Mouse (Mus musculus): ENCODE data around the gene Slc36a3. TPM values are rescaled to one million over a fixed set of nuclear protein-coding genes. Genes with fewer than 3 reads are reported as not detected.
A peak's percentile ranks its signal among the peaks of the same experiment; 100 is the strongest.

Slc36a3 gene
- polyA plus RNA-seq, 1 experiment = not detected

- Histone ChIP-seq H3K4me3 (ENCODE audit: low read depth, low read length) (no peak overlapping the region), H3K27me3 (ENCODE audit: control insufficient read depth, insufficient read depth, low read length, poor library complexity, severe bottlenecking) (no peaks in the 10 kb centered on the region), H3K36me3 (ENCODE audit: control insufficient read depth, insufficient read depth, low read length, poor library complexity, severe bottlenecking) (no peaks in the 10 kb centered on the region), H3K4me1 (ENCODE audit: control insufficient read depth, insufficient read depth, low read length) (peaks cover 2% of the 10 kb centered on the region), H3K9ac (ENCODE audit: low read depth, poor library complexity, severe bottlenecking) (no peak overlapping the region), H3K9me3 (replicated peaks; ENCODE audit: control insufficient read depth, insufficient read depth, low read length, poor library complexity, severe bottlenecking) (no peaks in the 10 kb centered on the region), H3K27ac (ENCODE audit: insufficient read depth, low read length) (no peak overlapping the region)
- TF ChIP-seq EP300 (IDR thresholded peaks at IDR 0.05; ENCODE audit: insufficient read depth, low read depth, low read length) (no peak), POLR2A (IDR thresholded peaks at IDR 0.05; ENCODE audit: insufficient read depth, low read length) (no peak), CTCF (IDR thresholded peaks at IDR 0.05; ENCODE audit: low read depth, low read length) (no peak)
These were observed 10.0 kb downstream of the Slc36a3 start for GRCm38 (mm10) chr11:55141502-55141901.

- TF ChIP-seq CTCF (IDR thresholded peaks at IDR 0.05; ENCODE audit: low read depth, low read length) (no peak), POLR2A (IDR thresholded peaks at IDR 0.05; ENCODE audit: insufficient read depth, low read length) (no peak), EP300 (IDR thresholded peaks at IDR 0.05; ENCODE audit: insufficient read depth, low read depth, low read length) (no peak)
- no peaks in the 10 kb centered on the region for H3K9me3 ChIP-seq (replicated peaks; ENCODE audit: control insufficient read depth, insufficient read depth, low read length, poor library complexity, severe bottlenecking)
- H3K9ac ChIP-seq (ENCODE audit: low read depth, poor library complexity, severe bottlenecking) = no peak overlapping the region
- peaks cover 2% of the 10 kb centered on the region for H3K4me1 ChIP-seq (ENCODE audit: control insufficient read depth, insufficient read depth, low read length)
- no peak overlapping the region for H3K4me3 ChIP-seq (ENCODE audit: low read depth, low read length)
- no peaks in the 10 kb centered on the region for H3K27me3 ChIP-seq (ENCODE audit: control insufficient read depth, insufficient read depth, low read length, poor library complexity, severe bottlenecking)
- H3K27ac ChIP-seq (ENCODE audit: insufficient read depth, low read length) = no peak overlapping the region
- no peaks in the 10 kb centered on the region for H3K36me3 ChIP-seq (ENCODE audit: control insufficient read depth, insufficient read depth, low read length, poor library complexity, severe bottlenecking)
These were observed 13.9 kb downstream of the Slc36a3 start for GRCm38 (mm10) chr11:55137646-55138045.

GRCm38 (mm10) chr11:55136770-55137547 lies 14.5 kb downstream of the Slc36a3 start:
- Histone ChIP-seq H3K27me3 (ENCODE audit: control insufficient read depth, insufficient read depth, low read length, poor library complexity, severe bottlenecking) (no peaks in the 10 kb centered on the region), H3K27ac (ENCODE audit: insufficient read depth, low read length) (peak overlapping the region; percentile 58), H3K4me1 (ENCODE audit: control insufficient read depth, insufficient read depth, low read length) (peaks cover 2% of the 10 kb centered on the region), H3K4me3 (ENCODE audit: low read depth, low read length) (0 out of 2 replicates have a peak overlapping the region, but pooled peaks have one; percentile 2), H3K9me3 (replicated peaks; ENCODE audit: control insufficient read depth, insufficient read depth, low read length, poor library complexity, severe bottlenecking) (no peaks in the 10 kb centered on the region), H3K9ac (ENCODE audit: low read depth, poor library complexity, severe bottlenecking) (no peak overlapping the region), H3K36me3 (ENCODE audit: control insufficient read depth, insufficient read depth, low read length, poor library complexity, severe bottlenecking) (no peaks in the 10 kb centered on the region)
- TF ChIP-seq EP300 (IDR thresholded peaks at IDR 0.05; ENCODE audit: insufficient read depth, low read depth, low read length) (0 out of 2 replicates have a peak, but pooled peaks have one; percentile 46), POLR2A (IDR thresholded peaks at IDR 0.05; ENCODE audit: insufficient read depth, low read length) (no peak), CTCF (IDR thresholded peaks at IDR 0.05; ENCODE audit: low read depth, low read length) (no peak)

- Histone ChIP-seq H3K27ac (ENCODE audit: insufficient read depth, low read length) (no peak overlapping the region), H3K4me3 (ENCODE audit: low read depth, low read length) (no peak overlapping the region), H3K27me3 (ENCODE audit: control insufficient read depth, insufficient read depth, low read length, poor library complexity, severe bottlenecking) (no peaks in the 10 kb centered on the region)
These were observed 16.6 kb downstream of the Slc36a3 start for GRCm38 (mm10) chr11:55134871-55135270.

GRCm38 (mm10) chr11:55134407-55134806 lies 17.1 kb downstream of the Slc36a3 start:
- Histone ChIP-seq H3K4me3 (ENCODE audit: low read depth, low read length) (no peak overlapping the region), H3K9ac (ENCODE audit: low read depth, poor library complexity, severe bottlenecking) (no peak overlapping the region), H3K9me3 (replicated peaks; ENCODE audit: control insufficient read depth, insufficient read depth, low read length, poor library complexity, severe bottlenecking) (no peaks in the 10 kb centered on the region), H3K4me1 (ENCODE audit: control insufficient read depth, insufficient read depth, low read length) (peaks cover 10% of the 10 kb centered on the region), H3K36me3 (ENCODE audit: control insufficient read depth, insufficient read depth, low read length, poor library complexity, severe bottlenecking) (no peaks in the 10 kb centered on the region), H3K27me3 (ENCODE audit: control insufficient read depth, insufficient read depth, low read length, poor library complexity, severe bottlenecking) (no peaks in the 10 kb centered on the region), H3K27ac (ENCODE audit: insufficient read depth, low read length) (no peak overlapping the region)
- TF ChIP-seq POLR2A (IDR thresholded peaks at IDR 0.05; ENCODE audit: insufficient read depth, low read length) (no peak), EP300 (IDR thresholded peaks at IDR 0.05; ENCODE audit: insufficient read depth, low read depth, low read length) (no peak), CTCF (IDR thresholded peaks at IDR 0.05; ENCODE audit: low read depth, low read length) (no peak)

More at GRCm38 (mm10) chr11:55134871-55135270, 16.6 kb downstream of the Slc36a3 start:
- Histone ChIP-seq H3K4me1 (ENCODE audit: control insufficient read depth, insufficient read depth, low read length) (peaks cover 10% of the 10 kb centered on the region), H3K36me3 (ENCODE audit: control insufficient read depth, insufficient read depth, low read length, poor library complexity, severe bottlenecking) (no peaks in the 10 kb centered on the region), H3K9me3 (replicated peaks; ENCODE audit: control insufficient read depth, insufficient read depth, low read length, poor library complexity, severe bottlenecking) (no peaks in the 10 kb centered on the region), H3K9ac (ENCODE audit: low read depth, poor library complexity, severe bottlenecking) (no peak overlapping the region)
- TF ChIP-seq POLR2A (IDR thresholded peaks at IDR 0.05; ENCODE audit: insufficient read depth, low read length) (no peak), EP300 (IDR thresholded peaks at IDR 0.05; ENCODE audit: insufficient read depth, low read depth, low read length) (no peak), CTCF (IDR thresholded peaks at IDR 0.05; ENCODE audit: low read depth, low read length) (no peak)

GRCm38 (mm10) chr11:55133204-55133603 lies 18.3 kb downstream of the Slc36a3 start:
- Histone ChIP-seq H3K27ac (ENCODE audit: insufficient read depth, low read length) (no peak overlapping the region), H3K4me3 (ENCODE audit: low read depth, low read length) (no peak overlapping the region), H3K9ac (ENCODE audit: low read depth, poor library complexity, severe bottlenecking) (no peak overlapping the region), H3K4me1 (ENCODE audit: control insufficient read depth, insufficient read depth, low read length) (peaks cover 10% of the 10 kb centered on the region), H3K9me3 (replicated peaks; ENCODE audit: control insufficient read depth, insufficient read depth, low read length, poor library complexity, severe bottlenecking) (no peaks in the 10 kb centered on the region), H3K36me3 (ENCODE audit: control insufficient read depth, insufficient read depth, low read length, poor library complexity, severe bottlenecking) (no peaks in the 10 kb centered on the region), H3K27me3 (ENCODE audit: control insufficient read depth, insufficient read depth, low read length, poor library complexity, severe bottlenecking) (no peaks in the 10 kb centered on the region)
- no peak for TF ChIP-seq CTCF (IDR thresholded peaks at IDR 0.05; ENCODE audit: low read depth, low read length)
- TF ChIP-seq EP300 (IDR thresholded peaks at IDR 0.05; ENCODE audit: insufficient read depth, low read depth, low read length) = no peak

Measured in ES-Bruce4 (cell line).